Mouse (Mus musculus): Measurements from ENCODE around the gene Eras.
"Not testable (repeated sequence)": the region's sequence is repeated elsewhere in the genome, so short reads cannot be mapped to it uniquely, and the experiment has no call there.

Eras gene

DNA sequence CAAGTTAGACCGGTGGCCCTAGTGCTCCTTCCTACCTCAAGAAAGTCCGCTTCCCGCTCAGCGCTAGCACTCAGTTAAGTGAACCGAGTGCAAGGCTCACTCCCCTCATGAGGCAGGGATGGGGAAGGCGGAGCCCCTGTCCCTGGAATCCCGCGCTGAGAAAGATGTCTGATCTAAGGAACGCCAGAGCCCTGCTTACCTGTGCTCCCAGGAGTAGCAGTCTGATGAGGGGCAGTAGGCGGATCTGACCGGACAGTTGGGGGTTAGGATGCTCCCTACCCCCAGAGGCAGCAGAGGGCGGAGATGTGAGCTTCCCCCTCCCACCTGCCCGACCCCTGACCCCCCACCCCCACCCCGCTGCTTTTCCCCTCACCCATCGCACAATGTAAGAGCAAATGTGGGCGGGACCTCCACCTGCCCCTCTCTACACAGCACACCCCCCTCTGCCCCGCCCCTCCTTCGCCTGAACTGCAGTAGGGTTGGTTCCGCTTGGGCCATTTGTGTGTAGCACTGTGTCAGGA lies at the start of gene Eras:
Gene Eras, minus strand, starts transcription at position 338 of the 521 bp plus-strand sequence.
- DNase-seq: no peak

DNA sequence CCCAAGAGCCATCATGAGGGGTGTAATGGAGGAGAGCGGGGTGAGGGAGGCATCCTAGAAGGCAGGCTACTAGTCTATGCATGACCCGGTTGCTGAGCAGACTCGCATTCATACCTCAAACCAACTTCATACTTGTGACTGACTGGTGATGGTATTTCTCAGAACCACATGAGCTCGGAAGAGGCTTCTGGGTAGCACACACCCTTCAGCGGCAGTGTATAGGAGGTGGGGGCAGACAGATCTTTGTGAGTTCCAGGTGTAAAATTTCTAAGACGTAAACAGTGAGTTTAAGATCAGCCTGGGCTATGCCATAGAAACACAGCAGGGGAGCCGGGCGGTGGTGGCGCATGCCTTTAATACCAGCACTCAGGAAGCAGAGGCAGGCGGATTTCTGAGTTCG lies 49.5 kb upstream of the Eras start, which contains the start of gene Gata1:
Gene Gata1, minus strand, starts transcription at position 180 of the 400 bp plus-strand sequence.
- DNase-seq: no peak

DNA sequence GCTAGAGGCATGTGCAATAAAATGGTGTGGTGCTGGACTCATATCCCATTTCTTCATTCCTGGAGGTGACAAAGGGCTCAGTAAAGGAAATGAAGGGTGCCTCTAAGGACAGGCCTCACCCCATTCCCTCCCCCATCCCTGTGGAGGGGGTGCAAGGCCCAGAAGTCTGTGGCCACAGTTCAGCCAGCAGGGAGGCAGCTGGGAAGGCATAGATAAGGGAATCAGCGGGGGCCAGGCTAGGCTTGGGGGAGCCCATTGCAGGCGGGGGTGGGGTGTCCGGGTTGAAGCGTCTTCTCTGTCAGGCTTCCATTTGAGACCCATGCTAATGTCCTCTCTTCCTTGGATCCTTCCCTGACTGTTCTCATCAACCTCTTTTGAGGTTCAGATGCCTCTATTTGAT lies 42.9 kb upstream of the Eras start:
- no peak for DNase-seq

- DNase-seq: no peak
These were observed 40.5 kb upstream of the Eras start for GRCm38 (mm10) chrX:7968899-7969298.

- no peak for DNase-seq
These were observed 39.8 kb upstream of the Eras start for GRCm38 (mm10) chrX:7968226-7968625.

GRCm38 (mm10) chrX:7967596-7968201 lies 39.3 kb upstream of the Eras start:
- DNase-seq: no peak

GRCm38 (mm10) chrX:7966161-7966560 lies 37.8 kb upstream of the Eras start:
- no peak for DNase-seq

DNA sequence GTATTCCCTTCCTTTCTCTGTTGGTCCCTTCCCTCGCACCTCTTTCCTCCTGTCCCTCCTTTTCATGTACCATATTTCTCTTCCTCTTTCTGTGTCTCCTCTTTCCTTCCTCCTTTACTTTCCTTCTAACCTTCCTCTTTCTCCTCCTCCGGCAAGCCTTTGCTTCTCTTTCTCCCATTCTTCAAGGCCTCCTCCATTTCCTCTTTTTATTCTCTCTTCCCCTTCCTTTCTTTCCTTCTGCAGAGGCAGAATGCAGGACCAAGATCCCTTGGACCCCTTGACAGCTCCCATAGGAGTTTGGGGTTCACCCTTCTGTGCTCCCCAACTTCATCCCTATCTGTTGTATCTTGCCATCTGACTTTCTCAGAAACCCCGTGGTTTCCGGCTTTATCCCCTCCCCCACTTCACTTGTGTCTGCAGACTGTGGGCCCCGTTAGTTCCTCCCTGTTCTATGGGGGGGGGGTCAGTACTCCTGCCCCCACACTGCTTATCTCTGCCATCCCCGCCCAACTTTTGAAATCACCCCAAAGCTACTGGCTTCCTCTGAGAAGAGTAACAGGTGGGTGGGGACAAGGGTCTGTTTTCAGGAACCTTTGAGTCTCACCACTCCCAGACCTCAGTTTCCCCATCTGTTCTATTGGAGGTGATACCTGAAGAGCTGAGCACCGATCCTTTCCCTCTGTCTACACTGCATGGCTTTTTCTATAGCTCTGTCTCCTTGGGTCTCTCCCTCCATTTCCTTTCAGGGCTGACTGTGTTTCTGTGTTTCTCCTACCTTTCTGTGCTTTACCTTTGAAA lies 35.6 kb upstream of the Eras start:
- DNase-seq: no peak

DNA sequence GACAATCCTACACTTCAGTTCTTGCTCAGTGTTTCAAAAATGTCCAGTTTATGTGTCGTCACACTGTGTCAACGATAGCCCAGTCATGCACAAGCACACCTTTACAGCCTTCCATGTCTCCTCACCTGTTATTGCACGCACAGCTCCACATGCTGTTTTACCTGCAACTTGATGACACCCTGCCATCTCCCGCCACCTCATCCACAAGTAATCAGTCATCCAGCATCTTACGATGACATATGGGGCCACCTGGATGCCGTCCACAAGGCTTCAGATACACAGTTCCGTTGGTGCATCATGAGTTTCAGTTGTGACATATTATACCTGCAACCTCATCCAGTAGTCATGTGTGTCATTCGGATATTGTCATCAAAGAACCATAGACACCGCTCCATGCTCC lies 30.5 kb upstream of the Eras start:
- DNase-seq: no peak

DNA sequence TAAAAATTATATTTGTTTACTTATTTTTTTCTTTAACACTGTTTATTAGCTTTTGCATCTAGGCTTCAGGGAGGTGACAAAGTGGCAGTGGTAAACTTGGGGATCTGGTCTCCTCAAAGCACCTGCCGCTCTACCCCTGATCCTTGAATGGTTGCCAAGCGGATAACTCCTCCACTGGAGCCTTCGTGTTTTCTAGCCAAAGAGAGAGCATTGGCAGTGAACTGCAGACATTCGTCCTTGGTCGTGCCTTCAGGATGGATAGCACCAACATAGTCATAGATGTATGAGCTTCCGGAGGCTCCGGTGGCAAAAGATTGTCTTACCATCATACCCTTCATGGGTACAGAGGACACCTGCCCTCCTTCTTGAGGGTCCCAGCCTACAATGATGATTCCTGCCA lies 21.7 kb upstream of the Eras start:
- DNase-seq: no peak

- peak; percentile 87 for DNase-seq
These were observed 19.6 kb upstream of the Eras start for GRCm38 (mm10) chrX:7947900-7948492.

- no peak for DNase-seq
These were observed 18.9 kb upstream of the Eras start, which contains the start of gene Hdac6 for GRCm38 (mm10) chrX:7947108-7947899. Hdac6 (minus strand) TSS chrX:7947889.

GRCm38 (mm10) chrX:7945618-7946017 lies 17.2 kb upstream of the Eras start:
- no peak for DNase-seq

GRCm38 (mm10) chrX:7937667-7938066 lies 9.3 kb upstream of the Eras start:
- DNase-seq: no peak

- no peak for DNase-seq
These were observed 8.5 kb upstream of the Eras start for GRCm38 (mm10) chrX:7936874-7937273.

- no peak for DNase-seq
These were observed 1.3 kb downstream of the Eras start for GRCm38 (mm10) chrX:7927116-7927515.

DNA sequence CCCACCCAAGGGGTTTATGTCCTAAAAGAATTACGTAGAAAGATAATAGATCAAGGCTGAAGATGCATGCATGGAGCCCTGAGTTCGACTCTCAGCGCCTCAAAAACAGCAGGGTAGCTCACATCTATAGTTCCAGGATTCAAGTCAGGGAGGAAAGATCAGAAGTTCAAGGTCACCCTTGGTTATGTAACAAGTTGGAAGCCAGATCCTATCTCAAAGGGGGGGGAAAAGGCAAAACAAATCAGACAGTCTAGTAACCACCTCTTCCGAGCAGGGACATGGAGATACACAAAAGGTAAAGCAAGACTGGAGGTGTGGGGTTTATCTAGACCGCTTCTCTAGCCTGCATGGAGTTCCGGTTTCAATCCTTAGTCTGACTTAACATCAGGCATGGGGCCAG lies 2.1 kb downstream of the Eras start:
- no peak for DNase-seq

GRCm38 (mm10) chrX:7922032-7922431 lies 6.4 kb downstream of the Eras start:
- no peak for DNase-seq

DNA sequence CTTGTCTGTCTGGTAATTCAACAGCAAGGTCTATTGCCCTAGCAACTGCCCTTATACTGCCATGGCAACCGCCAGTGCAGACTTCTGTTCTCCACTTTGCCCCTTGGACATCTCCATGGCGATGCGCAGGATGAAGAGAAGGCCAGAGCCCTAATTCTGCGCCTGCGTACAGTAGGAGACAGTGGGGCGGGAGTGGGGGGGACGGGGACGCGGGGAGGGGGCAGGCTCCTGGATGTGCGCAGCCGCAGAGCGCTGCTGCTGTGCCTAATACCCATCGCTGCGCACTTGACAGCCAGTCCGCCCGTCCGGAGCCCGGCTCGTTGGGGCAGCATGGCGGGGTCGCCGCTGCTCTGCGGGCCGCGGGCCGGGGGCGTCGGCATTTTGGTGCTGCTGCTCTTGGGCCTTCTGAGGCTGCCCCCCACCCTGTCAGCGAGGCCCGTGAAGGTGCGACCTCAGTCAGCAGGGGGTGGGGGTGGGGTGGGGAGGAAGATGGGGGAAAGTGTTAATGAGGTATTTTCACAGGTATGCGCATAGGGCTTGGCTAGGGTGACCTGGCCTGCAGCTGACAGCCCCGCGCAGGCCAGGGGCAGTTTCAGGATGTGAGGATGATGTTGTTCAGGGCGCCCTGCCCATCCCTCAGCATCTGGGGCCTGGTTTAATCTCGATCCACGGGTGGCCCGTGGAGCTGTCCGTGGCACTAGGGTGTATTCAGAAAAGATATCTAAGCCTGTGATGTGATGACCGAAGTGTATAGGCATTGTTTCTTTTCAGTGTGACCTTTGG lies 8.6 kb downstream of the Eras start, which contains the start of gene Pcsk1n:
Gene Pcsk1n, plus strand, starts transcription at position 222 of the 783 bp plus-strand sequence.
- DNase-seq: peak; percentile 56

- not testable (repeated sequence) for DNase-seq
These were observed 10.4 kb downstream of the Eras start for GRCm38 (mm10) chrX:7917960-7918359.

- not testable (repeated sequence) for DNase-seq
These were observed 12.7 kb downstream of the Eras start for GRCm38 (mm10) chrX:7915669-7916068.

GRCm38 (mm10) chrX:7910473-7910872 lies 17.9 kb downstream of the Eras start:
- no peak for DNase-seq
